Mouse (Mus musculus) heart, postnatal 25 days (tissue): Measurements from ENCODE around the gene Efcab7. TPM values are rescaled to one million over a fixed set of nuclear protein-coding genes. Genes with fewer than 3 reads are reported as not detected.

Experiments used
- DNase-seq: peaks from one replicate; pipeline ENCODE4 v3.0.0; 2022; ENCODE audit warnings: low spot score
- intact Hi-C: fragments of 180-260 bp; cut with DNase I; formaldehyde crosslinking; loops from one replicate; pipeline ENCODE4 v1.15.1; 2025
- total RNA-seq, 2 experiments: library from RNA; stranded (reverse); gene quantifications; 2 replicates each; pipeline ENCODE4 v1.2.3; 2021

Efcab7 gene
- total RNA-seq, 2 experiments from 2014 or later, result 1.7 to 3.1 TPM

DNA sequence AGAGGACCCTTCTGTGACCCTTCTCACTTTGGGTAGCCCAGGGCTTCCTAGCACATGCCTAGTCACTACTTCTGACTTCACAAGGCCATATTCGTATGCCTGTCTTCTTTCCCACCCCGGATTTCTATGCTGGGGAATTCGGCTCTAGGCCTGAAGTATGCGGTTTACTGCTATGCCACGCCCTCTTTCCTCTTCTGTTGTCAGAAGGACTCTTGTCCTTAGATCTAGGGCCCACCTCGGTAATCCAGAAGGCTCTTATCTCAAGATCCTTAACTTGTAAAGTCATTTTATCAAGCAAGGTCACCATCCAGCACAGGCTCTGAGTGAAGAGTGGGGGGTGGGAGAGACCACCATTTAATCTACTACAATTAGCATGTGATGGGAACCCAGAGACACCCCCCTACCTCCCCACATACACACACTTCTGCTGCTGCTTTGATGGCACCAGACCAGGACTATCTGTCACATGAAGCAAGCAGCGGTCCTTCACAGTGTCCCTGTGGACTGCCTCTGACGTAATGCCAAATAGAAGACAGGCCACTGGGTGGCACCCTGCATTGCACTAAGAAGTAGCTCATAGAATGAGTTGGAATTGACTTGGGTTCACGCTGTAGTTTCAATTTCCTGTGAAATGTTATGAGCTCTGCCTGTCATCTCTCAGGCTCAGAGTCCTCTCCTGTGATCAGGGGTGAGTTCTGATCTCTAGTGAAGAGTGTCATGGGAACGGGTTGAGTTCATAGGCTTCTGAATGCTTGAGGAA lies 112.8 kb downstream of the Efcab7 start:
- intact Hi-C loops, result loop anchor here (5.0 to 10.0 kb wide), 3 partner anchors 63 to 595 kb away; partner anchors contain the start of gene Ror1
- no peak for DNase-seq

DNA sequence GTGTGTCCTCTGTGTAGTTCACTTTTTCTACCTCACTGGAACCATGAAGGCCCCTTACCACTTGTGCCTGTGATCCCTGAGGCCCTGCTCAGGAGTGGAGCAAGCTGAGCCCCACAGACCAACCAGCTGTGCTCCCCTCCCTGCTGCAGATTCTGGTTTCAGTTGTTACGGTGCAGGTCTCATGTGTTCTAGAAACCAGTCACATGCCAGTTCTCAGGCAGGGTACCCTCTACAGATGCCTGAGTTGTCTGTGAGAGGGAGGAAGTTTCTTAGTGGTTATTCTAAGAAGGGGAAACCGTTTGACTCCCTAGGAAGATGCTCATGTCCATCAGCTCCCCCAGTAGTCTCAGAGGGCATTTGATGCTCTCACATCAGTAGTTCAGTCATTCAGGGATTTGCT lies 115.6 kb downstream of the Efcab7 start:
- intact Hi-C loops, result loop anchor here (5.0 to 10.0 kb wide), 4 partner anchors 60 to 593 kb away; partner anchors contain the start of gene Ror1
- DNase-seq, result no peak

DNA sequence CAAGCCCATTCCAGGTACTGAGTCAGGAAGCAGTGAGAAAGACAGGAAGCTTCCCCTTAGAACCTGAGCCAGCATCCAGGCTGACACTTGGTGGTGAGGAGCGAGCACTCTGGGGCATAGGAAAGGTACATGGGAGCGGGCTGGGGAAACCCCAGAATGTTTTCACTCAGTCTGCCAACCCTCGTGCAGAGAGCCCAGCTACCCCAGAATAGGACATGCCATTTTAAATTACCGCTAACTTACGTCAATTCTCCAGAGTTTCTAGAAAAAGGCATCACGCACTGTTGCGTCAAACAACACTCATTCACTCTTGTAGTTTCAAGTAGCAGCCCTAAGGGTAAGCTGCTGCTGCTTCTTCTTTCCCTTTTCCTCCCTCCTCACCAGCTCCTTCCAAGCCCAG lies 116.0 kb downstream of the Efcab7 start:
- intact Hi-C loops, result loop anchor here (5.0 to 10.0 kb wide), 2 partner anchors 60 to 462 kb away; no protein-coding TSS in a partner anchor
- DNase-seq, result no peak

DNA sequence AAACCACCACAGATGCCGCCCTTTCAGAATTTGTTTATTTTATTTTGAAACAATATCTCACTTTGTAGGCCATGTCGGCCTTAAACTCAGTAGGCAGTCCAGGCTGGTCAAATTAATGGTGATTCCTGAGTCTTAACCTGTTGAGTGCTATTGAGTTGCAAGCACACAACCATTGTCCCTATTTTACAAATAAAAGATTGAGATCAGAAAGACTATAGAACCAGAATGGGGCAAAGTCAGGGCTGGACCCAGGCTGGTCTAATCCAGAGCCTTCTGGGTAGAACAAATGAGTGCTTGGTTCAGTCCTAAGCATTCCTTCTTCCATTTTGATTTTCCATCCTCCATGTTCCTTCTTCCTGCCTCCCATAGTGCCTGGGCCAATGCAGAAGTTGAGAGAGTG lies 117.5 kb downstream of the Efcab7 start:
- DNase-seq, result no peak
- intact Hi-C loops, result loop anchor here (5.0 to 10.0 kb wide), 2 partner anchors 58 to 461 kb away; no protein-coding TSS in a partner anchor

DNA sequence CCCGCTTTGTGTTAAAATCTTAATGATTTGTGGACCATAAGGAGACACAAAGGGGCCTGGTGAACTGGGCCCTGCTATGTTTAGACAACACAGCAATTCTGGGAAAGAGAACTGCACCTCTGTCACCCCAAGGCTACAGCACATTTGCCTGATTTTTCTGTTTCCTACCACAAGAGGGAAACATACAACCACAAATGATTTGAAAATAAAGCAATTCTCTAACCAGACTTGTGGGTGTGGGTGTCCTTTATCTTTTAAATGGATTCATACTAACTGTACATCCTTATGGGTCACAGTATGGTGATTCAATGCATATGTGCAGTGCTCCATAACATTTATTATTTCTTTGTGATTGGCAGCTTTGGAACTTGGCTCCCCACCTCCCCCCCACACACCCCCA lies 118.2 kb downstream of the Efcab7 start:
- DNase-seq, result no peak
- intact Hi-C loops, result loop anchor here (5.0 to 10.0 kb wide), 2 partner anchors 58 to 460 kb away; no protein-coding TSS in a partner anchor

DNA sequence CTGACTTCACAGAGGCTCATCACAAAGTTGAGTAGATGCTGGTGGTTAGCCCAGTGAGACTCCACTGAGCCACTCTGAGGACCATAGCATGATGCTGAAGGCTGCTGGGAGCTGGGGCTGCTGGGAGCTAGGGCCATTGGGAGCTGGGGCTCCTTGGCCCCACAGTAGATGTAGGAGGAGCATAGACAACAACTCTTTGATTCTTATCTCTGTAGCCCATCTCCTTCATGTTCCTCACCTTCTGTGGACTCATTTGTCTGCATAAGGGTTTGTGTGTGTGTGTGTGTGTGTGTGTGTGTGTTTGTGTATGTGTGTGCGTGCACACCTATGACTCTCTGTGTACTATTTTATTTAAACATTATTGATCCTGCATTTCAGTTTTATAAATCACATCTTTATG lies 118.9 kb downstream of the Efcab7 start:
- intact Hi-C loops, result loop anchor here (5.0 to 10.0 kb wide), 2 partner anchors 57 to 459 kb away; no protein-coding TSS in a partner anchor
- no peak for DNase-seq

DNA sequence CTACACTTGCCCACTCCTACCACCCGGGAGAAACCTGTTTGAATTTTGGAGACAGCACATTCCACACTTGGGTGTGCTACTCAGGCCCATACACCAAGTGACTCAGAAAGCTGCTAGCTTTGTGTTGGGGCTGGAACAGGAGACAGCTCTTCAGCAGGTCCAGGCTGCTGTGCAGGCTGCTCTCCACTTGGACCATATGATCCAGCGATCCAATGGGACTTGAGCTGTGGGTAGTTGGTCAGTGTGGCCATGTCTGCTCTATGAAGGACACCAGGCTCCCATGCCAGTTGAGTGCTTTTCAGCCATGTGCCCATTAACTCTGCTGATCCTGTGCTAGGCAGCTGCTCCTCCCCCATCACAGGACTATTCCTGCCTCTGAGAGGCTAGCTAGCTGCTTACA lies 124.9 kb downstream of the Efcab7 start:
- no peak for DNase-seq
- intact Hi-C loops, result no loop called here

DNA sequence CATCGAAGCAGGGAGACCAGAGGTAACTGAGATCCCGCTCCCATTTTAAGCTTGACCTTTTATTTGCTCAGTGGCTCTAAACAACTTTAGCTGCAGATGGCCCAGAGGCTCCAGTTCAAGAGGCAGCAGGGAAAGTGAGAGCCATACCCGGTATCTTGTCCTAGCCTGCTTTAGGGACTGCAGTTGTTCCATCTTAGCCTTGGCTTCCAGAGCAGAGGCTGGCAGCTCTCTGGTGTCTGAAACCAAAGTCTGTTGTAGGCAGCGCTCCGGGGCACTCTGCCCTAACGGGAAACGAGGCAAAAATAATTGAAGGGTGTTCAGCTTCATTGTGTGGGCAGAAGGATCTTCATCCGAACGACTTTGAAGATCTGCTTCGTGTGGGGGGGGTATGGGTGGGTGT lies 126.4 kb downstream of the Efcab7 start:
- intact Hi-C loops, result no loop called here

DNA sequence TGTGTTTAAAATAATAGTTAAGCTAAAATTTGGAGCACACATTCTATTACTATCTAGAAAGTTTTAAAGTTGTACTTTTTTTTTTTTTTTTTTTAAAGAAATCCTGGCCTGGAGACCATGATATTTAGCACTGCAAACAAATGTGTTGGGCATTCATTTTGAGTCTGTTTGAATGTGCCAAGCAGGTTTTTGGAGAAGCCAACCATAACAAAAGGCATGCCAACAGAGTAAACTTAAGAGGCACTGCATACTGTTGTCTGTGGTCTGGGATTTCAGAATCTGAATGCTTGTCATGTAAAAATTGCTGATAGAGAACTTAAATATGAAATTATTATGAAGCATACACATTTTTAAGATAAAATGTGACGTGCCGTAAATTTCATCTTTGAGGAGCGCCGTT lies 128.2 kb downstream of the Efcab7 start:
- no peak for DNase-seq
- intact Hi-C loops, result no loop called here

More for the DNA sequence above, 126.4 kb downstream of the Efcab7 start:
- DNase-seq, result no peak

DNA sequence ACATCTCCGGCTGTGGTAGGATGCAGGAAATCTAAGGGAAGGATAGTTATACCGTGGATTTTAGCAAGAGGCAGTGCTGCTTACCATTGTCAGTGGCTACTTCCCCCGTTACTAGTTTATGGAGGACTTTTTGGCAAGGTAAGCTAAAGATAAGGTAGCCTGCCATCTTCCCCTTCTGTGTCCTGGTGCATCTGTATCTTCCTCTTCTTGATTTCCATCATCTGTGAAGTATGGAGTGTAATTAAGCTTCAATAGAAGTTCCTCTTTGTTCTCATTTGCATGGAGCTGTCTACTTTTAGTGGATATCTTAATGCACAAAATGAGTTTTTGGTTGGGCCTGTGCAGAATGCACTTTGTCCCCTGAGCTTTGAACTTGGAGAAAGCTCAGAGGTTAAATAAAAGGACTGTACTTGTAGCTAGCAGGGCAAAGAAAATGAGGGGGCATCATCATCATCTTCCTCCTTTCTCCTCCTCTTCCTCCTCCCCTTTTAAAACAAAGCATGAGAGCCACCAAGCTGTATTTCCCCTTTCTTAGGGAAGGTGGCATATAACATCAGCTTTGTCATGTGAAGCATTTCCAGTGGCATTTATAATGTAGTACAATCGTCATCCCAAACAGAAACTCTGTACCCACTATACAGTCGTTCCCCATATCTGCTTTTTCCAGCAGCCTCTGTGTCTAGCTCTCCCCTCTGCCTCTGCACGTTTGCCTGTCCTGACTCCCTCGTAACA lies 129.3 kb downstream of the Efcab7 start:
- no peak for DNase-seq
- intact Hi-C loops, result no loop called here

DNA sequence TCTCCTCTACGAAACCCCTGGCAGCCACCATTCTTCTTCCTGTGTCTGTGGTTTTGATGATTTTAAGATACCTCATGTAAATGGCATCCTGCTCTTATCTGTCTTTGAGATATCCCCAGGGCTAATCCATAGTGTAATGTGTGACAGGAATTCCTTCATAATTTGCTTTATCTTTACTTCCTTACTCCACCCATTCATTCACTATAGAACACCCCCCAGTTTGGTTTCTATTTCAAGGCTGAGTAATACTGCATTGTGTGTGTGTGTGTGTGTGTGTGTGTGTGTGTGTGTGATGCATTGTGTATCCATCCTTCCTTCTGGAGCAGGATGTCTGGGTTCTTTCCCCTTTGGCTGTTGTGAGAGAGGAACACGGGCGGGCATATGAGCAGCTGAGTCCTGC lies 130.3 kb downstream of the Efcab7 start:
- intact Hi-C loops, result no loop called here

More for the DNA sequence above, 130.3 kb downstream of the Efcab7 start:
- DNase-seq, result no peak

Other genes with a start within 250 kb of the Efcab7 start
- gene Foxd3, start 172.9 kb upstream of the Efcab7 start, total RNA-seq, result under 1 TPM; 0.60 to 0.98 TPM
- gene Alg6, start 113.5 kb upstream of the Efcab7 start, total RNA-seq, result 1 to 10 TPM; 6.7 to 6.8 TPM
- gene Pgm1, start 100.2 kb downstream of the Efcab7 start, total RNA-seq, result 100 to 1,000 TPM; 235 to 244 TPM
- 1 to 10 TPM; 6.1 to 6.6 TPM for gene Itgb3bp, start 100.6 kb downstream of the Efcab7 start, total RNA-seq